Mouse (Mus musculus) thymus, postnatal 10 days (tissue): ENCODE results near the gene Clec16a.
A peak's percentile ranks its signal among the peaks of the same experiment; 100 is the strongest.

Experiments used
- DNase-seq, 2 experiments: peaks; one replicate each; pipeline ENCODE4 v3.0.0; 2021; ENCODE audit warnings: low spot score in 2 of 2

The Clec16a gene

GRCm38 (mm10) chr16:10675612-10676011 lies 130.5 kb downstream of the Clec16a start:
- DNase-seq: no peak

- DNase-seq: no peak
Observed at GRCm38 (mm10) chr16:10676461-10677066, 131.4 kb downstream of the Clec16a start.

- no peak for DNase-seq
Observed at GRCm38 (mm10) chr16:10682521-10682920, 137.4 kb downstream of the Clec16a start.

GRCm38 (mm10) chr16:10683193-10684000 lies 138.3 kb downstream of the Clec16a start:
- peak; percentile 67 to 72 for DNase-seq

- peak; percentile 73 to 83 for DNase-seq
Observed at GRCm38 (mm10) chr16:10689748-10690318, 144.7 kb downstream of the Clec16a start.

GRCm38 (mm10) chr16:10690442-10690841 lies 145.3 kb downstream of the Clec16a start:
- DNase-seq: no peak

GRCm38 (mm10) chr16:10691705-10692104 lies 146.6 kb downstream of the Clec16a start:
- DNase-seq: no peak

GRCm38 (mm10) chr16:10692848-10693247 lies 147.7 kb downstream of the Clec16a start:
- DNase-seq: no peak

GRCm38 (mm10) chr16:10693424-10693823 lies 148.3 kb downstream of the Clec16a start:
- DNase-seq: no peak

GRCm38 (mm10) chr16:10694414-10694851 lies 149.3 kb downstream of the Clec16a start:
- DNase-seq: no peak

- peak; percentile 40 to 47 for DNase-seq
Observed at GRCm38 (mm10) chr16:10697861-10698659, 152.9 kb downstream of the Clec16a start.

GRCm38 (mm10) chr16:10699316-10699715 lies 154.2 kb downstream of the Clec16a start:
- peak; percentile 71 to 80 for DNase-seq

- DNase-seq: peak; percentile 74 to 79
Observed at GRCm38 (mm10) chr16:10700160-10700559, 155.0 kb downstream of the Clec16a start.

- DNase-seq: no peak
Observed at GRCm38 (mm10) chr16:10702399-10702798, 157.3 kb downstream of the Clec16a start.

GRCm38 (mm10) chr16:10703932-10704331 lies 158.8 kb downstream of the Clec16a start:
- DNase-seq: no peak

GRCm38 (mm10) chr16:10705396-10705795 lies 160.3 kb downstream of the Clec16a start:
- peak in 1 of 2 experiments; percentile 45 for DNase-seq

- DNase-seq: no peak
Observed at GRCm38 (mm10) chr16:10711524-10711923, 166.4 kb downstream of the Clec16a start.

- DNase-seq: no peak
Observed at GRCm38 (mm10) chr16:10713041-10713440, 167.9 kb downstream of the Clec16a start.

GRCm38 (mm10) chr16:10713441-10714239 lies 168.5 kb downstream of the Clec16a start:
- peak; percentile 75 to 81 for DNase-seq

GRCm38 (mm10) chr16:10715211-10715610 lies 170.1 kb downstream of the Clec16a start:
- DNase-seq: peak; percentile 55 to 68

- peak in 1 of 2 experiments; percentile 32 for DNase-seq
Observed at GRCm38 (mm10) chr16:10715632-10716031, 170.5 kb downstream of the Clec16a start.
